Mouse (Mus musculus): ENCODE results near the gene Dact3.

- no peak for TF ChIP-seq CTCF (IDR thresholded peaks at IDR 0.05; ENCODE audit: borderline replicate concordance, extremely low read depth, insufficient read depth, insufficient read length)
- no peak for TF ChIP-seq POLR2A (IDR thresholded peaks at IDR 0.05; ENCODE audit: borderline replicate concordance, extremely low read depth, insufficient read depth, insufficient read length, poor library complexity, severe bottlenecking)
These were observed 47.4 kb downstream of the Dact3 start for GRCm38 (mm10) chr7:16922360-16922973.
